Mouse (Mus musculus): Measurements from ENCODE around the gene Ppp1r12c. TPM values are rescaled to one million over a fixed set of nuclear protein-coding genes. Genes with fewer than 3 reads are reported as not detected.

Ppp1r12c gene
- total and polyA plus RNA-seq, 3 experiments = 55.8 to 103 (median 71.0) TPM

- H3K4me1 ChIP-seq (ENCODE audit: control insufficient read depth in 1 of 2, insufficient read depth in 2 of 2) = peaks cover 5 to 18% of the 10 kb centered on the region in 2 experiments; a peak in 3 of 4 replicates
- H3K36me3 ChIP-seq (replicated peaks in 1 of 2; ENCODE audit: control insufficient read depth in 1 of 2, insufficient read depth in 1 of 2, low read length in 1 of 2) = no peaks in the 10 kb centered on the region
- H3K9ac ChIP-seq (ENCODE audit: insufficient read depth, low read depth) = no peak overlapping the region
- DNase-seq (ENCODE audit: extremely low read depth) = no peak
- H3K4me2 ChIP-seq (ENCODE audit: insufficient read depth, low read depth, poor library complexity, severe bottlenecking) = no peak overlapping the region
- in situ Hi-C loops (cut with MboI; ENCODE audit: low pct_ligation_motif_present, low pct_unique_long_range_greater_than_20kb, low sequenced_read_pairs) (loop anchor here (10.0 kb wide), 1 partner anchor 387 kb away; no protein-coding TSS in a partner anchor), dilution Hi-C loops (cut with MboI; ENCODE audit: extremely low pct_ligation_motif_present, extremely low pct_unique_long_range_greater_than_20kb, low sequenced_read_pairs) (no loop called here)
- H3K27ac ChIP-seq (ENCODE audit: insufficient read depth, low read depth) = no peak overlapping the region
- H3K4me3 ChIP-seq (replicated peaks in 1 of 3; ENCODE audit: low read depth in 2 of 3, low read length in 2 of 3, poor library complexity in 1 of 3) = no peak overlapping the region
- H3K27me3 ChIP-seq (replicated peaks) = no peaks in the 10 kb centered on the region
- H3K9me3 ChIP-seq (replicated peaks; ENCODE audit: low read length) = no peaks in the 10 kb centered on the region
- no peaks in the 10 kb centered on the region for H3K79me2 ChIP-seq (replicated peaks; ENCODE audit: control insufficient read depth, extremely low read depth, insufficient read depth, poor library complexity, severe bottlenecking)
- TF ChIP-seq BHLHE40 (IDR thresholded peaks at IDR 0.05; ENCODE audit: low read depth, low read length) (no peak), CHD1 (IDR thresholded peaks at IDR 0.05; ENCODE audit: low read depth, low read length) (no peak), ELF1 (IDR thresholded peaks at IDR 0.05; ENCODE audit: low read depth, low read length) (no peak), SIN3A (IDR thresholded peaks at IDR 0.05; ENCODE audit: low read length) (no peak), SMC3 (IDR thresholded peaks at IDR 0.05; ENCODE audit: low read depth, low read length) (no peak), ZMIZ1 (IDR thresholded peaks at IDR 0.05; ENCODE audit: low read depth, low read length) (no peak), TBP (conservative IDR thresholded peaks at IDR 0.05; ENCODE audit: low read depth, low read length) (no peak), MYC (IDR thresholded peaks at IDR 0.05; ENCODE audit: low read depth, low read length) (no peak), KAT2A (IDR thresholded peaks at IDR 0.05; ENCODE audit: insufficient replicate concordance, low read length) (no peak), NELFE (IDR thresholded peaks at IDR 0.05; ENCODE audit: low read depth, low read length) (no peak), UBTF (IDR thresholded peaks at IDR 0.05; ENCODE audit: low read depth, low read length) (no peak), E2F4 (IDR thresholded peaks at IDR 0.05; ENCODE audit: insufficient replicate concordance, low read depth, low read length) (no peak), USF1 (IDR thresholded peaks at IDR 0.05; ENCODE audit: low read depth, low read length) (no peak), GABPA (IDR thresholded peaks at IDR 0.05; ENCODE audit: insufficient replicate concordance, low read depth, low read length) (no peak), NRF1 (IDR thresholded peaks at IDR 0.05; ENCODE audit: low read depth, low read length) (no peak), ZKSCAN1 (IDR thresholded peaks at IDR 0.05; ENCODE audit: borderline replicate concordance, low read depth, low read length) (no peak), RAD21 (IDR thresholded peaks at IDR 0.05; ENCODE audit: low read depth, low read length) (no peak), CHD2 (IDR thresholded peaks at IDR 0.05; ENCODE audit: low read length) (no peak), CTCF (conservative IDR thresholded peaks at IDR 0.05 in 1 of 2, IDR thresholded peaks at IDR 0.05 in 1 of 2; ENCODE audit: low read depth in 2 of 2, low read length in 2 of 2) (no peak), MEF2A (IDR thresholded peaks at IDR 0.05; ENCODE audit: borderline replicate concordance, low read depth, low read length) (no peak)
Observed at GRCm38 (mm10) chr7:4511489-4512224, 10.2 kb upstream of the Ppp1r12c start.
